Mouse (Mus musculus): ENCODE measurements around the gene Rab5c. TPM values are rescaled to one million over a fixed set of nuclear protein-coding genes. Genes with fewer than 3 reads are reported as not detected.

The Rab5c gene
- polyA plus RNA-seq, 1 experiment from 2014 or later, result 24.5 TPM

GRCm38 (mm10) chr11:100749469-100749868 is 11.5 kb upstream of the Rab5c start:
- H3K27ac ChIP-seq, result no peak overlapping the region
- peaks cover 65% of the 10 kb centered on the region for H3K27me3 ChIP-seq
- no peak overlapping the region for H3K9ac ChIP-seq
- no peak overlapping the region for H3K4me2 ChIP-seq (replicated peaks)
- H3K4me3 ChIP-seq, result no peak overlapping the region
- WGBS, result 42% methylated on average over 25 of the region's 25 CpGs
- H3K36me3 ChIP-seq, result no peaks in the 10 kb centered on the region
- H3K9me3 ChIP-seq, result no peaks in the 10 kb centered on the region
- ATAC-seq (ENCODE audit: low FRiP score, low read depth), result no peak
- H3K4me1 ChIP-seq, result no peaks in the 10 kb centered on the region

DNA sequence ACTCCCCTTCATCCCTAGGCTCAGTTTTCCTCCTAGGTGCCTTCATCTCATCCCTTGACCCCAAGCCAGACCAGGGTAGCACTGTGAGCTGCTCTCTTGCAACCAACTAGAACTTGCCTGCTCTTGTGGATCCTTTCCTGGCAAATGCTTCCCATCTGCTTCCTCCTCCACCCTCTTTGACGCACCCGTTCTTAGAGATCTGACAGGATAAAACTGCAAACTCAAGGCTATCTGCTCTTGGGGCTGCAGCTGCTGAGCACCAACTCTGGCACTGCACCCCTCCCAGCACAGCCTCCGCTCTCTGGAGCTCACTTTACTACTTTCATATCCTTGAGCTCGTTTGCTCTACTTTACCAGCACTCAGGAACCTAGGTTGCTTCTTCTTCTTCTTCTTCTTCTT is 10.6 kb upstream of the Rab5c start:
- ATAC-seq (ENCODE audit: low FRiP score, low read depth), result no peak
- 68% methylated on average over 4 of the region's 4 CpGs for WGBS
- Histone ChIP-seq H3K9ac (no peak overlapping the region), H3K27me3 (peaks cover 60% of the 10 kb centered on the region), H3K27ac (no peak overlapping the region), H3K4me3 (no peak overlapping the region), H3K36me3 (no peaks in the 10 kb centered on the region), H3K9me3 (no peaks in the 10 kb centered on the region), H3K4me2 (replicated peaks) (no peak overlapping the region), H3K4me1 (no peaks in the 10 kb centered on the region)

- ATAC-seq (ENCODE audit: low FRiP score, low read depth), result no peak
- H3K9ac ChIP-seq, result no peak overlapping the region
- 69% methylated on average over 5 of the region's 5 CpGs for WGBS
- no peaks in the 10 kb centered on the region for H3K9me3 ChIP-seq
- H3K4me2 ChIP-seq (replicated peaks), result no peak overlapping the region
- no peaks in the 10 kb centered on the region for H3K36me3 ChIP-seq
- H3K4me3 ChIP-seq, result no peak overlapping the region
- peaks cover 49% of the 10 kb centered on the region for H3K27me3 ChIP-seq
- H3K4me1 ChIP-seq, result no peaks in the 10 kb centered on the region
- H3K27ac ChIP-seq, result no peak overlapping the region
These were observed 9.1 kb upstream of the Rab5c start for GRCm38 (mm10) chr11:100747114-100747513.

- Histone ChIP-seq H3K9ac (no peak overlapping the region), H3K4me1 (no peaks in the 10 kb centered on the region), H3K27me3 (peaks cover 44% of the 10 kb centered on the region), H3K9me3 (no peaks in the 10 kb centered on the region), H3K4me2 (replicated peaks) (no peak overlapping the region), H3K27ac (no peak overlapping the region), H3K36me3 (no peaks in the 10 kb centered on the region), H3K4me3 (no peak overlapping the region)
- ATAC-seq (ENCODE audit: low FRiP score, low read depth), result no peak
- WGBS, result 71% methylated on average over 10 of the region's 10 CpGs
These were observed 8.5 kb upstream of the Rab5c start for GRCm38 (mm10) chr11:100746546-100746945.

- Histone ChIP-seq H3K9me3 (no peaks in the 10 kb centered on the region), H3K9ac (no peak overlapping the region), H3K27me3 (peaks cover 42% of the 10 kb centered on the region), H3K4me3 (no peak overlapping the region), H3K4me2 (replicated peaks) (no peak overlapping the region), H3K36me3 (no peaks in the 10 kb centered on the region), H3K27ac (no peak overlapping the region), H3K4me1 (no peaks in the 10 kb centered on the region)
- 14% methylated on average over 6 of the region's 6 CpGs for WGBS
- ATAC-seq (ENCODE audit: low FRiP score, low read depth), result no peak
These were observed 7.1 kb upstream of the Rab5c start for GRCm38 (mm10) chr11:100745085-100745484.

- no peak overlapping the region for H3K4me2 ChIP-seq (replicated peaks)
- 78% methylated on average over 6 of the region's 6 CpGs for WGBS
- no peaks in the 10 kb centered on the region for H3K36me3 ChIP-seq
- no peak overlapping the region for H3K9ac ChIP-seq
- peaks cover 14% of the 10 kb centered on the region for H3K4me1 ChIP-seq
- ATAC-seq (ENCODE audit: low FRiP score, low read depth), result no peak
- H3K27ac ChIP-seq, result no peak overlapping the region
- H3K9me3 ChIP-seq, result no peaks in the 10 kb centered on the region
- H3K27me3 ChIP-seq, result peaks cover 6% of the 10 kb centered on the region; the same call in 1 of the 2 replicates
- H3K4me3 ChIP-seq, result no peak overlapping the region
These were observed 3.3 kb upstream of the Rab5c start for GRCm38 (mm10) chr11:100741348-100741747.

DNA sequence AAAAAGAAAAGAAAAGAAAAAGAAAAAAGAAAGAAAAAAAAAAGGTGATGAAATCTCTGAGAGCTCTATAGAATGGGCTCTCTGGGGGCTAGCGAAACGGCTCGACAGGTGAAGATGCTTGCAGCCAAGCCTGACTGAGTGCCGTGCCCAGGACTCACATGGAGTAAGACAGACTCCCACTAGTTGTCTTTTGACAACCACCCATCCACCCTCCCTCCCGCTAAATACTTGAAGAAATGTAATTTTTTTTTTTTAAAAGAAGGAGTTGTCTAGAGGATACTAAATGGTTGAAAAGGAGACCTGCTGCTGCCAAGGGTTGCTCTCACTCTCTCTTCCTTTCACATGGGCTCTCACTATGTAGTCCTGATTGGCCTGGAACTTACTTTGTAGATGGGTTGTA is 734 bp upstream of the Rab5c start:
- Histone ChIP-seq H3K27me3 (peaks cover 5% of the 10 kb centered on the region; the same call in 1 of the 2 replicates), H3K4me3 (peak overlapping the region; percentile 90), H3K27ac (no peak overlapping the region), H3K4me2 (replicated peaks) (peak overlapping the region; percentile 66), H3K36me3 (0 out of 2 replicates have a peak, but pooled peaks cover 6% of the 10 kb centered on the region), H3K9ac (peak overlapping the region; percentile 64), H3K9me3 (no peaks in the 10 kb centered on the region), H3K4me1 (peaks cover 20% of the 10 kb centered on the region)
- 27% methylated on average over 5 of the region's 5 CpGs for WGBS
- ATAC-seq (ENCODE audit: low FRiP score, low read depth), result no peak

DNA sequence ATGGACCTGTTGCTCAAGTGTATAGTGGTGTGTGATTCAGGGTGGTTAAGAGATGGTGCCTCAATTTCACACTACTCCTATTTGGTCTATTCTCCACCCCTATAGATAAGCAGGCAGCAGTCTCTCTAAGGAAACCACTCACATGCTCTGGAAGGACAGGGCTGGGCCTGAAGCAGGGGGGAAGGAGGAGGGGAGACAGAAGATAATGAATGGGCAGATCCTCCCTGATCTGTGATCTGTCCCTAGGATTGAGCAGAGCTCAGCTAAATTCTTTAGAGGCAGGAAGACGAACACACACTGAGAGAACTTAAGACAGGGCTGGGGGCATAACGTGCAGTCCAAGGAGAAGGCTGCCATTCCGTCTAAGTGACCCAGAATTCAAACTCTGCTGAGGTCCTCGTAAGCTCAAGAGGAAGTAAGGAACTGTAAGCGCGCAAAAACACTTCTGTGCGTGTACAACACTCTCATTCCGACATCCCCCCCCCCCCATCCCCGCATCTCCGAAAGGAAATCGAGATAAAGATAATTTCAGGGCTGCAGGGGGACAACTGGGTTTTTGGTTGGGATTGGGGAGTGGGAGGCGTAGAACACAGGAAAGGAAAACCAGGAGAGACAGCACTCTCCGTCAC is 796 bp downstream of the Rab5c start:
- no peak for ATAC-seq (ENCODE audit: low FRiP score, low read depth)
- peak overlapping the region; percentile 91 for H3K9ac ChIP-seq
- WGBS, result 2% methylated on average over 13 of the region's 13 CpGs
- peaks cover 20% of the 10 kb centered on the region for H3K4me1 ChIP-seq
- H3K9me3 ChIP-seq, result no peaks in the 10 kb centered on the region
- H3K27me3 ChIP-seq, result peaks cover 5% of the 10 kb centered on the region; the same call in 1 of the 2 replicates
- peak overlapping the region; percentile 90 for H3K4me3 ChIP-seq
- H3K36me3 ChIP-seq, result peaks cover 18% of the 10 kb centered on the region
- H3K4me2 ChIP-seq (replicated peaks), result peak overlapping the region; percentile 89
- no peak overlapping the region for H3K27ac ChIP-seq

DNA sequence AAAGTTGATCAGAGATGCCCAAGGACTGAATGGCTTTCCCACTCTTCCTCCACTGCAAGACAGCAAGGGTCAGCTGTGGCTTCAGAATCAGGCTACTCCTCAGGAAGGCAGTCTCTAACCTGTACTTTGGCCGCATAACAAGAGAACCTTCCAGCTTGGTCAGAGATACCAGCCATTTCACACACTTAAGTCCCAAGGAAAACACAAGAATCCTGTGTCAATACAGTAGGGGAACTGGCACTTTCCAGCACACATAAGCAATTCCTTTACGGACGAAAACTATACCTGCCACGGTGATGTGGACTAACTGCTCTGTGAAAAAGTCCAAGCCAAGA is 1.3 kb downstream of the Rab5c start:
- no peak for ATAC-seq (ENCODE audit: low FRiP score, low read depth)
- peak overlapping the region; percentile 91 for H3K9ac ChIP-seq

DNA sequence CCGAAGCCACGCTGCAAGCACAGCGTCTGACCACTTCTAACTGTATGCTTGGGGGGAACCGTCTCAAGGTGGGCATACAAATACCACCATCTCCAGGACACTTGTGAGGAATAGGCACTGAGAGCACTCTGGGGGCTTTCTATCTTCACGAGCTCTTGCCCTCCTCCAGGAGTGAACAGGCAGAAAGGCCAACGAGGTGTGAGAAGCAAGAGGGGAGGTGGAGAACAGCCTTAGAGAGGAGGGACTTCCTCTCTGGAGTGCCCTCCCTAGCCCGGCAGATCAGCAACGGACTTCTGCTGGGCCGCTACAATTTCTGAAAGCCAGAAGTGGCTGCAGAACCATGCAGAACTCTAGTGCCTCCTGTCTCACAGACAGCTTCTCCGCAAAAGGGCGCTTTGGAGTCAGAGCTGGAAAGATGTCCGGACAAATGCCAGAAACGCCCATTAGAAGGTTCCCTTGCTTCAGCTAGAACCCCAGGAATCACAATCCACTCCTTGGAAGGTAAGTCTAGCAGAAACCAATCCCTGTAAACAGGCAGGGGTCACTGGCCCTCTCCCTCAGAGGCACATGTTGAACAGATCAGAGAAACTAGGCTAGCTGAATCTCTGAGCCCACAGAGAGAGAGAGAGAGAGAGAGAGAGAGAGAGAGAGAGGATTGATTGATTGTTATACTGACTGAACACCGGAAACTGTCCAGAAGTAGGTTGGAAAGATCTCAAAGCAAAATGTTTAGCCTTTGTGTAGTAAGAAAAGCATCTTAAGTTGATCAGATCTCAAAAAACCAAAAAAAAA is 1.9 kb downstream of the Rab5c start:
- Histone ChIP-seq H3K4me3 (0 out of 2 replicates have a peak overlapping the region, but pooled peaks have one; percentile 1), H3K9ac (peak overlapping the region; percentile 91)

More for the DNA sequence above, 1.3 kb downstream of the Rab5c start:
- H3K27me3 ChIP-seq, result peaks cover 5% of the 10 kb centered on the region; the same call in 1 of the 2 replicates
- H3K27ac ChIP-seq, result no peak overlapping the region
- peaks cover 20% of the 10 kb centered on the region for H3K4me1 ChIP-seq
- 77% methylated on average over 4 of the region's 4 CpGs for WGBS
- H3K4me2 ChIP-seq (replicated peaks), result peak overlapping the region; percentile 89
- no peaks in the 10 kb centered on the region for H3K9me3 ChIP-seq
- peak overlapping the region; percentile 90 for H3K4me3 ChIP-seq
- H3K36me3 ChIP-seq, result peaks cover 21% of the 10 kb centered on the region

DNA sequence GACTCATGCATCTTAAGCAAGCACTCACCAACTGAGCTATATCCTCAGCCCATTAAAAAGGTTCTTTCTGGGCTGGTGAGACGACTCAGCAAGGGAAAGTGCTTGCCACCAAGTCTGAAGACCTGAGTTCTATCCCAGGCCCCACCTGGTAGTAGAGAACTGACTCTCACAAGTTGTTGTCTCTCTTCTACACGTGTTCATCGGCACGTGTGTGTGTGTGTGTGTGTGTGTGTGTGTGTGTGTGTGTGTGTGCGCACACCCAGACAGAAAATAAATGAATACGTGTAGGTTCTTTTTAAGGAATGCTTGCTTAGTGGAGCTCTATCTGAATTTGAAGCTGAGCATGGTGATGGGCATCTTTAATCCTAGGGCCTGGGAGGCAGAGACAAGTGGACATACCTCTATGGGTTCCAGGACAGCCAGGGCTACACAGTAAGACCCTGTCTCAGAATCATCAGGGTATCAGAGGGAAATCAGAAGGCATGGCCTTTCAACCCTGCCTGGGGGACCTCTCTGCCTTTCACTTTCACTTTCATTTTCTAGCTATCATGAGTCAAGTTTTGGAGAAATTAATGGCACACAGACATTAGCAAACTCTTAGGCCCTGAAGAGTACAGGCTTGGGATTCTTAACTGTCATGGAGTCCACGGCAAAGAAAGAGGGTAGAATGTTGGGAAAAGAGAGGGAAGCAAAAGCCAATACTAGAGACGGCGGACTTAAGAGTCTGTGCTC is 2.7 kb downstream of the Rab5c start:
- Histone ChIP-seq H3K4me1 (peaks cover 24% of the 10 kb centered on the region), H3K27ac (no peak overlapping the region; the same call in 1 of the 2 replicates), H3K9me3 (no peaks in the 10 kb centered on the region), H3K36me3 (peaks cover 21% of the 10 kb centered on the region), H3K4me2 (replicated peaks) (peak overlapping the region; percentile 89; the same call in 1 of the 2 replicates), H3K9ac (peak overlapping the region; percentile 91; the same call in 1 of the 2 replicates), H3K27me3 (peaks cover 2% of the 10 kb centered on the region; the same call in 1 of the 2 replicates), H3K4me3 (0 out of 2 replicates have a peak overlapping the region, but pooled peaks have one; percentile 1)
- ATAC-seq (ENCODE audit: low FRiP score, low read depth), result no peak
- WGBS, result 88% methylated on average over 9 of the region's 9 CpGs

More for the DNA sequence above, 1.9 kb downstream of the Rab5c start:
- peaks cover 5% of the 10 kb centered on the region; the same call in 1 of the 2 replicates for H3K27me3 ChIP-seq
- WGBS, result 71% methylated on average over 14 of the region's 14 CpGs
- no peak overlapping the region; the same call in 1 of the 2 replicates for H3K27ac ChIP-seq
- peak overlapping the region; percentile 89 for H3K4me2 ChIP-seq (replicated peaks)
- no peaks in the 10 kb centered on the region for H3K9me3 ChIP-seq
- no peak for ATAC-seq (ENCODE audit: low FRiP score, low read depth)
- peaks cover 21% of the 10 kb centered on the region for H3K36me3 ChIP-seq
- H3K4me1 ChIP-seq, result peaks cover 20% of the 10 kb centered on the region
